Mouse (Mus musculus): ENCODE data around the gene Cacybp. TPM values are rescaled to one million over a fixed set of nuclear protein-coding genes. Genes with fewer than 3 reads are reported as not detected.

Gene Cacybp
- polyA plus RNA-seq, 1 experiment, result 39.9 TPM

GRCm38 (mm10) chr1:160247473-160247872 lies 34.8 kb upstream of the Cacybp start:
- Histone ChIP-seq H3K4me2 (ENCODE audit: low read depth) (no peak overlapping the region), H3K4me3 (no peak overlapping the region), H3ac (ENCODE audit: control insufficient read depth, insufficient read length) (no peak overlapping the region), H3K36me3 (ENCODE audit: control insufficient read depth, insufficient read depth) (no peaks in the 10 kb centered on the region), H3K79me2 (ENCODE audit: control insufficient read depth, insufficient read depth) (no peaks in the 10 kb centered on the region), H3K27me3 (ENCODE audit: control insufficient read depth, insufficient read depth, insufficient read length) (no peaks in the 10 kb centered on the region)
- TF ChIP-seq POLR2AphosphoS2 (IDR thresholded peaks at IDR 0.05; ENCODE audit: insufficient read length, low read depth) (no peak), E2F4 (IDR thresholded peaks at IDR 0.05; ENCODE audit: insufficient read depth) (no peak), SRF (IDR thresholded peaks at IDR 0.05; ENCODE audit: control insufficient read depth, insufficient read length, low read depth) (no peak), TCF3 (IDR thresholded peaks at IDR 0.05; ENCODE audit: insufficient read length, low read depth) (no peak), CEBPB (IDR thresholded peaks at IDR 0.05; ENCODE audit: insufficient read depth, poor library complexity, severe bottlenecking) (no peak), TCF12 (IDR thresholded peaks at IDR 0.05; ENCODE audit: insufficient read depth, poor library complexity, severe bottlenecking) (no peak), REST (IDR thresholded peaks at IDR 0.05; ENCODE audit: insufficient read depth, insufficient read length) (no peak), USF1 (IDR thresholded peaks at IDR 0.05; ENCODE audit: low read depth) (no peak), POLR2A (IDR thresholded peaks at IDR 0.05; ENCODE audit: insufficient read length, low read depth) (no peak), MYOD1 (IDR thresholded peaks at IDR 0.05; ENCODE audit: control insufficient read depth in 1 of 3, insufficient read length in 2 of 3, low read depth in 2 of 3) (no peak), MAX (IDR thresholded peaks at IDR 0.05; ENCODE audit: low read depth) (no peak), MYOG (IDR thresholded peaks at IDR 0.05; ENCODE audit: control insufficient read depth in 1 of 3, insufficient read depth in 1 of 3, insufficient read length in 2 of 3, low read depth in 2 of 3) (no peak)

DNA sequence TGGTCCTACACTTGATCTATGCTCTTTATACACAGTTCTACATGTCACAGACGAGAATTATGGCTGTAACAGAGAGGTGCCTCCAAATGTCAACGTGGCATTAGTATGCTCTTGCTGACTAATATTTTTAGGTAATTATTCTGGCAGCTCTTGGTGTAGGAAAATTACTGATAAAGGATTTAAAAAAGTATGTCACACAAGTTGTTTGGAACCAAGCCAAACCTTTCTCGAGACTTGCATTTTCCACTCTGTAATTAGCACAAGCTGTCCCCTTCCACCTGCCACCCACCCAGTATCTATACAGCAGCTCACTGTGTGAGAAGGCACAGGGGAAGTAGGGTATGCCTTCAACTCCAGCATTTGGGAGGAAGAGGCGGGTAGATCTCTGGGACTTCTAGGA lies 34.2 kb upstream of the Cacybp start:
- H3ac ChIP-seq (ENCODE audit: control insufficient read depth, insufficient read length), result no peak overlapping the region
- no peak overlapping the region for H3K4me2 ChIP-seq (ENCODE audit: low read depth)
- no peaks in the 10 kb centered on the region for H3K27me3 ChIP-seq (ENCODE audit: control insufficient read depth, insufficient read depth, insufficient read length)
- TF ChIP-seq E2F4 (IDR thresholded peaks at IDR 0.05; ENCODE audit: insufficient read depth), result no peak
- no peak for TF ChIP-seq MAX (IDR thresholded peaks at IDR 0.05; ENCODE audit: low read depth)
- no peak for TF ChIP-seq MYOG (IDR thresholded peaks at IDR 0.05; ENCODE audit: control insufficient read depth in 1 of 3, insufficient read depth in 1 of 3, insufficient read length in 2 of 3, low read depth in 2 of 3)
- no peak for TF ChIP-seq USF1 (IDR thresholded peaks at IDR 0.05; ENCODE audit: low read depth)
- no peak for TF ChIP-seq POLR2A (IDR thresholded peaks at IDR 0.05; ENCODE audit: insufficient read length, low read depth)
- TF ChIP-seq TCF3 (IDR thresholded peaks at IDR 0.05; ENCODE audit: insufficient read length, low read depth), result no peak
- TF ChIP-seq TCF12 (IDR thresholded peaks at IDR 0.05; ENCODE audit: insufficient read depth, poor library complexity, severe bottlenecking), result no peak
- TF ChIP-seq CEBPB (IDR thresholded peaks at IDR 0.05; ENCODE audit: insufficient read depth, poor library complexity, severe bottlenecking), result no peak
- TF ChIP-seq POLR2AphosphoS2 (IDR thresholded peaks at IDR 0.05; ENCODE audit: insufficient read length, low read depth), result no peak
- H3K79me2 ChIP-seq (ENCODE audit: control insufficient read depth, insufficient read depth), result no peaks in the 10 kb centered on the region
- no peaks in the 10 kb centered on the region for H3K36me3 ChIP-seq (ENCODE audit: control insufficient read depth, insufficient read depth)
- H3K4me3 ChIP-seq, result no peak overlapping the region

- TF ChIP-seq SRF (IDR thresholded peaks at IDR 0.05; ENCODE audit: control insufficient read depth, insufficient read length, low read depth) (no peak), USF1 (IDR thresholded peaks at IDR 0.05; ENCODE audit: low read depth) (no peak)
- no peaks in the 10 kb centered on the region for H3K79me2 ChIP-seq (ENCODE audit: control insufficient read depth, insufficient read depth)
- no peak overlapping the region for H3K4me3 ChIP-seq
- no peak overlapping the region for H3ac ChIP-seq (ENCODE audit: control insufficient read depth, insufficient read length)
- no peak overlapping the region for H3K4me2 ChIP-seq (ENCODE audit: low read depth)
- no peaks in the 10 kb centered on the region for H3K36me3 ChIP-seq (ENCODE audit: control insufficient read depth, insufficient read depth)
- H3K27me3 ChIP-seq (ENCODE audit: control insufficient read depth, insufficient read depth, insufficient read length), result no peaks in the 10 kb centered on the region
These were observed 33.3 kb upstream of the Cacybp start for GRCm38 (mm10) chr1:160245954-160246353.

DNA sequence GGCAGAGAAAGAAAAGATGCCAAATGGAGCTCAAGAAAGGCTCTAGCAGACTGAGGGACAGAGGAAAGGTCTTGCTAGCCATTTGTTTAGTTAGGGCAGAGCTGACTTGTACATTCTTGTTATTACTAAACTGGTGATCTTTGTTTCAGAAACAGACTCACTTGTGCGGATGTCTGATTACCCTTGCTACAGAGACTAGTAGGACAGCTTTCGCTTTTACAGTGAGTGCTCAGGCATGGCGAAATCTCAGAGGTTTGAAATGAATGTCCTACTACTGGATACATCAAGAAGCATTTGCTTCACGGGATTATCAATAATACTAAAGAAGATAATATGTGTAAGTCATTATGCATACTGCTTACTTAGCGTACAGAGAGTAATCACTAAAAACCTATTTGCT lies 32.0 kb upstream of the Cacybp start:
- Histone ChIP-seq H3ac (ENCODE audit: control insufficient read depth, insufficient read length) (no peak overlapping the region), H3K27me3 (ENCODE audit: control insufficient read depth, insufficient read depth, insufficient read length) (no peaks in the 10 kb centered on the region), H3K4me2 (ENCODE audit: low read depth) (no peak overlapping the region), H3K36me3 (ENCODE audit: control insufficient read depth, insufficient read depth) (no peaks in the 10 kb centered on the region), H3K79me2 (ENCODE audit: control insufficient read depth, insufficient read depth) (no peaks in the 10 kb centered on the region), H3K4me3 (no peak overlapping the region)
- TF ChIP-seq MYOD1 (IDR thresholded peaks at IDR 0.05; ENCODE audit: control insufficient read depth in 1 of 3, insufficient read length in 2 of 3, low read depth in 2 of 3), result no peak
- no peak for TF ChIP-seq CEBPB (IDR thresholded peaks at IDR 0.05; ENCODE audit: insufficient read depth, poor library complexity, severe bottlenecking)
- TF ChIP-seq POLR2AphosphoS2 (IDR thresholded peaks at IDR 0.05; ENCODE audit: insufficient read length, low read depth), result no peak
- TF ChIP-seq TCF3 (IDR thresholded peaks at IDR 0.05; ENCODE audit: insufficient read length, low read depth), result no peak
- TF ChIP-seq E2F4 (IDR thresholded peaks at IDR 0.05; ENCODE audit: insufficient read depth), result no peak
- no peak for TF ChIP-seq REST (IDR thresholded peaks at IDR 0.05; ENCODE audit: insufficient read depth, insufficient read length)
- no peak for TF ChIP-seq POLR2A (IDR thresholded peaks at IDR 0.05; ENCODE audit: insufficient read length, low read depth)
- TF ChIP-seq TCF12 (IDR thresholded peaks at IDR 0.05; ENCODE audit: insufficient read depth, poor library complexity, severe bottlenecking), result no peak
- TF ChIP-seq USF1 (IDR thresholded peaks at IDR 0.05; ENCODE audit: low read depth), result no peak
- no peak for TF ChIP-seq MAX (IDR thresholded peaks at IDR 0.05; ENCODE audit: low read depth)
- TF ChIP-seq SRF (IDR thresholded peaks at IDR 0.05; ENCODE audit: control insufficient read depth, insufficient read length, low read depth), result no peak
- no peak for TF ChIP-seq MYOG (IDR thresholded peaks at IDR 0.05; ENCODE audit: control insufficient read depth in 1 of 3, insufficient read depth in 1 of 3, insufficient read length in 2 of 3, low read depth in 2 of 3)

- no peak for TF ChIP-seq E2F4 (IDR thresholded peaks at IDR 0.05; ENCODE audit: insufficient read depth)
- TF ChIP-seq MAX (IDR thresholded peaks at IDR 0.05; ENCODE audit: low read depth), result no peak
- TF ChIP-seq POLR2AphosphoS2 (IDR thresholded peaks at IDR 0.05; ENCODE audit: insufficient read length, low read depth), result no peak
- no peak for TF ChIP-seq SRF (IDR thresholded peaks at IDR 0.05; ENCODE audit: control insufficient read depth, insufficient read length, low read depth)
- TF ChIP-seq POLR2A (IDR thresholded peaks at IDR 0.05; ENCODE audit: insufficient read length, low read depth), result no peak
- TF ChIP-seq USF1 (IDR thresholded peaks at IDR 0.05; ENCODE audit: low read depth), result no peak
- no peak for TF ChIP-seq TCF12 (IDR thresholded peaks at IDR 0.05; ENCODE audit: insufficient read depth, poor library complexity, severe bottlenecking)
- no peak for TF ChIP-seq REST (IDR thresholded peaks at IDR 0.05; ENCODE audit: insufficient read depth, insufficient read length)
- no peak for TF ChIP-seq MYOG (IDR thresholded peaks at IDR 0.05; ENCODE audit: control insufficient read depth in 1 of 3, insufficient read depth in 1 of 3, insufficient read length in 2 of 3, low read depth in 2 of 3)
- H3K4me3 ChIP-seq, result no peak overlapping the region
These were observed 27.4 kb upstream of the Cacybp start for GRCm38 (mm10) chr1:160240091-160240490.

More at GRCm38 (mm10) chr1:160240091-160240490, 27.4 kb upstream of the Cacybp start:
- Histone ChIP-seq H3K4me2 (ENCODE audit: low read depth) (no peak overlapping the region), H3K36me3 (ENCODE audit: control insufficient read depth, insufficient read depth) (no peaks in the 10 kb centered on the region), H3ac (ENCODE audit: control insufficient read depth, insufficient read length) (no peak overlapping the region), H3K79me2 (ENCODE audit: control insufficient read depth, insufficient read depth) (no peaks in the 10 kb centered on the region), H3K27me3 (ENCODE audit: control insufficient read depth, insufficient read depth, insufficient read length) (no peaks in the 10 kb centered on the region)
